Mouse (Mus musculus) embryonic facial prominence, embryonic 11.5 days (tissue): ENCODE measurements around the gene Amer3. TPM values are rescaled to one million over a fixed set of nuclear protein-coding genes. Genes with fewer than 3 reads are reported as not detected.
"Not testable (repeated sequence)": the region's sequence is repeated elsewhere in the genome, so short reads cannot be mapped to it uniquely, and the experiment has no call there.

ENCODE experiments used
- ATAC-seq: fragments of 200-750 bp; cut with Nextera tagmentation; replicated peaks from 2 replicates; pipeline ENCODE4 v1.8.0; 2017; ENCODE audit warnings: low read depth; ENCODE audit not compliant: insufficient number of reproducible peaks, low FRiP score, low TSS enrichment
- DNase-seq: peaks from one replicate; pipeline ENCODE4 v3.0.0-alpha.2; 2015; ENCODE audit warnings: low spot score
- H3K27ac ChIP-seq: fragments of 300-500 bp; sonication (generic); replicated peaks from 2 replicates; pipeline ENCODE4 v1.5.1; 2014; ENCODE audit warnings: mild to moderate bottlenecking, low read depth, low read length, control low read depth
- H3K27me3 ChIP-seq: fragments of 300-500 bp; sonication (generic); 2 replicates; pipeline ENCODE4 v1.6.1; 2014; ENCODE audit warnings: mild to moderate bottlenecking, low read length, moderate library complexity, mixed read lengths; ENCODE audit not compliant: control insufficient read depth, insufficient read depth
- H3K36me3 ChIP-seq: fragments of 300-500 bp; sonication (generic); replicated peaks from 2 replicates; pipeline ENCODE4 v1.6.1; 2014; ENCODE audit warnings: low read depth, mild to moderate bottlenecking, low read length, moderate library complexity, mixed read lengths; ENCODE audit not compliant: control insufficient read depth, insufficient read depth
- H3K4me1 ChIP-seq: fragments of 300-500 bp; sonication (generic); 2 replicates; pipeline ENCODE4 v1.6.1; 2014; ENCODE audit warnings: low read length, mixed read lengths; ENCODE audit not compliant: control insufficient read depth, insufficient read depth
- H3K4me2 ChIP-seq: fragments of 300-500 bp; sonication (generic); 2 replicates; pipeline ENCODE4 v1.6.1; 2014; ENCODE audit warnings: low read depth, mild to moderate bottlenecking, control low read depth, low read length, moderate library complexity
- H3K4me3 ChIP-seq: fragments of 300-500 bp; sonication (generic); 2 replicates; pipeline ENCODE4 v1.5.1; 2014; ENCODE audit warnings: low read depth, low read length, control low read depth
- H3K9ac ChIP-seq: fragments of 300-500 bp; sonication (generic); replicated peaks from 2 replicates; pipeline ENCODE4 v1.6.1; 2014; ENCODE audit warnings: mild to moderate bottlenecking, control low read depth, low read length
- H3K9me3 ChIP-seq: fragments of 300-500 bp; sonication (generic); replicated peaks from 2 replicates; pipeline ENCODE4 v1.6.1; 2016; ENCODE audit warnings: mild to moderate bottlenecking, low read length, inconsistent platforms, mixed read lengths; ENCODE audit not compliant: control insufficient read depth
- WGBS: fragments of 180-500 bp; shearing (Covaris S2); extraction: QIAGEN DNeasy Blood & Tissue Kit; methylation state at CpG from one replicate; pipeline ENCODE4 v1.1.7; 2014; 5-methylcytosine and 5-hydroxymethylcytosine counted together
- polyA plus RNA-seq: library from polyadenylated mRNA; unstranded; fragments of >200 nt; fragmentation: Nextera tagmentation; extraction: Ambion mirVana; gene quantifications from 2 replicates; pipeline ENCODE4 v1.2.1, GENCODE M21; 2014

The Amer3 gene
- 0.48 and 0.93 TPM in 2 replicates for polyA plus RNA-seq

- DNase-seq (peak; percentile 88), ATAC-seq (peak; percentile 85)
- under 1% methylated on average over 53 of the region's 53 CpGs for WGBS
- Histone ChIP-seq H3K9me3 (no peaks in the 10 kb centered on the region), H3K4me2 (peak within 1 kb of the TSS; percentile 75), H3K4me1 (no peaks in the 10 kb centered on the region), H3K4me3 (peak within 1 kb of the TSS; percentile 31), H3K27ac (no peak within 1 kb of the TSS), H3K36me3 (no peaks in the 10 kb centered on the region), H3K9ac (no peak within 1 kb of the TSS; the same call in 1 of the 2 replicates), H3K27me3 (peaks cover 2% of the 10 kb centered on the region)
Measured at GRCm38 (mm10) chr1:34578851-34579781, at the start of gene Amer3. Gene Amer3, plus strand, starts transcription at chr1:34579657.

GRCm38 (mm10) chr1:34534574-34534973 is 44.9 kb upstream of the Amer3 start:
- H3K9me3 ChIP-seq, H3K4me1 ChIP-seq, H3K4me2 ChIP-seq, ATAC-seq, H3K4me3 ChIP-seq, H3K36me3 ChIP-seq, H3K27ac ChIP-seq, H3K9ac ChIP-seq, DNase-seq: not testable (repeated sequence)
- H3K27me3 ChIP-seq, result peaks cover 20% of the 10 kb centered on the region
- 57% methylated on average over 3 of the region's 3 CpGs for WGBS

GRCm38 (mm10) chr1:34535043-34535698 is 44.3 kb upstream of the Amer3 start, which contains the start of gene Cfc1:
Gene Cfc1, plus strand, starts transcription at chr1:34535648.
- DNase-seq, H3K4me2 ChIP-seq, ATAC-seq, H3K9me3 ChIP-seq, H3K36me3 ChIP-seq, H3K9ac ChIP-seq, H3K4me3 ChIP-seq, H3K4me1 ChIP-seq, H3K27ac ChIP-seq: not testable (repeated sequence)
- WGBS, result 20% methylated on average over 5 of the region's 7 CpGs
- peaks cover 20% of the 10 kb centered on the region for H3K27me3 ChIP-seq

GRCm38 (mm10) chr1:34536291-34536766 is 43.1 kb upstream of the Amer3 start:
- no peaks in the 10 kb centered on the region for H3K36me3 ChIP-seq
- H3K9me3 ChIP-seq, result no peaks in the 10 kb centered on the region
- H3K4me1 ChIP-seq, result no peaks in the 10 kb centered on the region; the same call in 1 of the 2 replicates
- H3K27me3 ChIP-seq, result peaks cover 20% of the 10 kb centered on the region
- H3K27ac ChIP-seq, result no peak overlapping the region
- no peak for DNase-seq
- WGBS, result under 1% methylated on average over 14 of the region's 14 CpGs
- H3K4me3 ChIP-seq, result no peak overlapping the region
- ATAC-seq, result no peak
- no peak overlapping the region; the same call in 1 of the 2 replicates for H3K4me2 ChIP-seq
- no peak overlapping the region for H3K9ac ChIP-seq

- DNase-seq (peak; percentile 36), ATAC-seq (peak; percentile 65; the same call in 1 of the 2 replicates)
- H3K27me3 ChIP-seq, result peaks cover 20% of the 10 kb centered on the region
- no peak overlapping the region for H3K27ac ChIP-seq
- H3K36me3 ChIP-seq, result no peaks in the 10 kb centered on the region
- H3K4me1 ChIP-seq, result no peaks in the 10 kb centered on the region; the same call in 1 of the 2 replicates
- H3K9me3 ChIP-seq, result no peaks in the 10 kb centered on the region
- 3% methylated on average over 16 of the region's 16 CpGs for WGBS
- H3K4me2 ChIP-seq, result peak overlapping the region; percentile 22; the same call in 1 of the 2 replicates
- H3K9ac ChIP-seq, result no peak overlapping the region
- H3K4me3 ChIP-seq, result no peak overlapping the region
Measured at GRCm38 (mm10) chr1:34536767-34537485, 42.5 kb upstream of the Amer3 start.

- Histone ChIP-seq H3K36me3 (no peaks in the 10 kb centered on the region), H3K4me2 (no peak overlapping the region), H3K27ac (no peak overlapping the region), H3K4me1 (no peaks in the 10 kb centered on the region), H3K9me3 (no peaks in the 10 kb centered on the region), H3K9ac (no peak overlapping the region), H3K4me3 (no peak overlapping the region), H3K27me3 (no peaks in the 10 kb centered on the region)
- 77% methylated on average over 1 of the region's 1 CpGs for WGBS
- DNase-seq, result no peak
- ATAC-seq, result no peak
Measured at GRCm38 (mm10) chr1:34547074-34547473, 32.4 kb upstream of the Amer3 start.

- Histone ChIP-seq H3K27ac (no peak overlapping the region), H3K4me3 (no peak overlapping the region), H3K36me3 (no peaks in the 10 kb centered on the region), H3K27me3 (no peaks in the 10 kb centered on the region), H3K9me3 (no peaks in the 10 kb centered on the region), H3K4me2 (no peak overlapping the region), H3K9ac (no peak overlapping the region), H3K4me1 (no peaks in the 10 kb centered on the region)
- WGBS, result 92% methylated on average over 1 of the region's 1 CpGs
- DNase-seq, result no peak
- ATAC-seq, result no peak
Measured at GRCm38 (mm10) chr1:34553690-34554089, 25.8 kb upstream of the Amer3 start.
